Mouse (Mus musculus) heart, embryonic 14.5 days (tissue): ENCODE data around the gene Gm9945. TPM values are rescaled to one million over a fixed set of nuclear protein-coding genes. Genes with fewer than 3 reads are reported as not detected.
A peak's percentile ranks its signal among the peaks of the same experiment; 100 is the strongest.

Source experiments
- ATAC-seq: fragments of 200-750 bp; cut with Nextera tagmentation; 2 replicates; pipeline ENCODE4 v1.8.0; 2017; ENCODE audit warnings: low read depth, moderate TSS enrichment; ENCODE audit not compliant: insufficient number of reproducible peaks, insufficient read depth, low FRiP score
- H3K27ac ChIP-seq, 2 experiments: fragments of 200-500 bp in 1 of 2; fragments of 300-500 bp in 1 of 2; sonication (generic) in 1 of 2; replicated peaks in 1 of 2; 2 replicates each; pipeline ENCODE4 v1.5.1; 2012 to 2014; ENCODE audit warnings: low read depth in 2 of 2, low read length in 2 of 2, control low read depth in 1 of 2, mild to moderate bottlenecking in 1 of 2, mixed read lengths in 1 of 2; ENCODE audit not compliant: control insufficient read depth in 1 of 2, insufficient read depth in 1 of 2
- H3K27me3 ChIP-seq: fragments of 300-500 bp; sonication (generic); 2 replicates; pipeline ENCODE4 v1.6.1; 2014; ENCODE audit warnings: mild to moderate bottlenecking, low read length, control low read depth; ENCODE audit not compliant: control insufficient read depth, insufficient read depth
- H3K36me3 ChIP-seq: fragments of 300-500 bp; sonication (generic); 2 replicates; pipeline ENCODE4 v1.6.1; 2014; ENCODE audit warnings: mild to moderate bottlenecking, control low read depth, low read length, mixed read lengths; ENCODE audit not compliant: control insufficient read depth, insufficient read depth
- H3K4me1 ChIP-seq, 2 experiments: fragments of 200-500 bp in 1 of 2; fragments of 300-500 bp in 1 of 2; sonication (generic) in 1 of 2; 2 replicates each; pipeline ENCODE4 v1.6.1; 2012 to 2014; ENCODE audit warnings: low read length in 2 of 2, control low read depth in 1 of 2, mixed read lengths in 1 of 2; ENCODE audit not compliant: control insufficient read depth in 2 of 2, insufficient read depth in 2 of 2
- H3K4me2 ChIP-seq: fragments of 300-500 bp; sonication (generic); 2 replicates; pipeline ENCODE4 v1.6.1; 2014; ENCODE audit warnings: mild to moderate bottlenecking, low read length
- H3K4me3 ChIP-seq, 2 experiments: fragments of 200-500 bp in 1 of 2; fragments of 300-500 bp in 1 of 2; sonication (generic) in 1 of 2; 2 replicates each; pipeline ENCODE4 v1.5.1; 2012 to 2014; ENCODE audit warnings: low read length in 2 of 2, mild to moderate bottlenecking in 2 of 2, control low read depth in 1 of 2, low read depth in 1 of 2, moderate library complexity in 1 of 2; ENCODE audit not compliant: control insufficient read depth in 1 of 2, insufficient read depth in 1 of 2
- H3K9ac ChIP-seq: fragments of 300-500 bp; sonication (generic); 2 replicates; pipeline ENCODE4 v1.6.1; 2014; ENCODE audit warnings: mild to moderate bottlenecking, low read length
- H3K9me3 ChIP-seq: fragments of 300-500 bp; sonication (generic); 2 replicates; pipeline ENCODE4 v1.6.1; 2016; ENCODE audit warnings: low read length, control low read depth; ENCODE audit not compliant: control insufficient read depth
- WGBS: fragments of 180-500 bp; shearing (Covaris S2); extraction: QIAGEN DNeasy Blood & Tissue Kit; methylation state at CpG from one replicate; pipeline ENCODE4 v1.1.7; 2014; 5-methylcytosine and 5-hydroxymethylcytosine counted together
- polyA plus RNA-seq: library from polyadenylated mRNA; unstranded; fragments of >200 nt; fragmentation: Nextera tagmentation; extraction: Ambion mirVana; gene quantifications from 2 replicates; pipeline ENCODE4 v1.2.1, GENCODE M21; 2014

Gene Gm9945
- polyA plus RNA-seq, 1 experiment from 2014 or later = not detected

- no peak for ATAC-seq
- peaks cover 0 to 4% of the 10 kb centered on the region in 2 experiments; a peak in 2 of 4 replicates for H3K4me1 ChIP-seq
- H3K9me3 ChIP-seq = no peaks in the 10 kb centered on the region
- H3K4me3 ChIP-seq = no peak overlapping the region
- H3K36me3 ChIP-seq = no peaks in the 10 kb centered on the region
- 92% methylated on average over 9 of the region's 9 CpGs for WGBS
- H3K4me2 ChIP-seq = no peak overlapping the region
- H3K27ac ChIP-seq = no peak overlapping the region
- no peak overlapping the region for H3K9ac ChIP-seq
- H3K27me3 ChIP-seq = no peaks in the 10 kb centered on the region
Measured at GRCm38 (mm10) chr11:53452396-53452795, 27.6 kb upstream of the Gm9945 start.

- no peak overlapping the region for H3K27ac ChIP-seq
- 84% methylated on average over 5 of the region's 5 CpGs for WGBS
- H3K9me3 ChIP-seq = no peaks in the 10 kb centered on the region
- no peak overlapping the region for H3K4me3 ChIP-seq
- H3K4me2 ChIP-seq = no peak overlapping the region
- peaks cover 0 to 4% of the 10 kb centered on the region in 2 experiments; a peak in 2 of 4 replicates for H3K4me1 ChIP-seq
- H3K27me3 ChIP-seq = no peaks in the 10 kb centered on the region
- H3K9ac ChIP-seq = no peak overlapping the region
- H3K36me3 ChIP-seq = no peaks in the 10 kb centered on the region
- no peak for ATAC-seq
Measured at GRCm38 (mm10) chr11:53453031-53453430, 26.9 kb upstream of the Gm9945 start.

- ATAC-seq = peak; percentile 63
- Histone ChIP-seq H3K4me3 (peak within 1 kb of the TSS; percentile 61 to 69), H3K27me3 (peaks cover 8% of the 10 kb centered on the region), H3K9ac (peak within 1 kb of the TSS; percentile 74), H3K4me2 (peak within 1 kb of the TSS; percentile 93), H3K36me3 (no peaks in the 10 kb centered on the region), H3K4me1 (no peaks in the 10 kb centered on the region), H3K9me3 (no peaks in the 10 kb centered on the region), H3K27ac (peak within 1 kb of the TSS in 1 of 2 experiments; percentile 64; a peak in 2 of 4 replicates)
- 2% methylated on average over 42 of the region's 42 CpGs for WGBS
Measured at GRCm38 (mm10) chr11:53456474-53457371, 23.2 kb upstream of the Gm9945 start, which contains the start of the genes Gm10447 and Shroom1. Gene Gm10447 (minus strand): TSS chr11:53457110. Gene Shroom1 (plus strand): TSS chr11:53457205.

GRCm38 (mm10) chr11:53457372-53457954 lies 22.5 kb upstream of the Gm9945 start:
- no peaks in the 10 kb centered on the region for H3K9me3 ChIP-seq
- peak overlapping the region; percentile 61 to 69 for H3K4me3 ChIP-seq
- peaks cover 16% of the 10 kb centered on the region for H3K27me3 ChIP-seq
- peak overlapping the region; percentile 93 for H3K4me2 ChIP-seq
- peak overlapping the region; percentile 74 for H3K9ac ChIP-seq
- no peaks in the 10 kb centered on the region for H3K36me3 ChIP-seq
- 9% methylated on average over 29 of the region's 29 CpGs for WGBS
- ATAC-seq = 0 out of 2 replicates have a peak, but pooled peaks have one; percentile 18
- peak overlapping the region in 1 of 2 experiments; percentile 64; a peak in 2 of 4 replicates for H3K27ac ChIP-seq
- no peaks in the 10 kb centered on the region for H3K4me1 ChIP-seq

GRCm38 (mm10) chr11:53458996-53459395 lies 21.0 kb upstream of the Gm9945 start:
- peaks cover 26% of the 10 kb centered on the region for H3K27me3 ChIP-seq
- 65% methylated on average over 3 of the region's 3 CpGs for whole genome bisulfite sequencing

GRCm38 (mm10) chr11:53460192-53460591 lies 19.8 kb upstream of the Gm9945 start:
- no peak overlapping the region for H3K27ac ChIP-seq
- WGBS = 59% methylated on average over 3 of the region's 3 CpGs
- peaks cover 0 to 5% of the 10 kb centered on the region in 2 experiments; a peak in 2 of 4 replicates for H3K4me1 ChIP-seq
- peaks cover 37% of the 10 kb centered on the region for H3K27me3 ChIP-seq
- no peaks in the 10 kb centered on the region for H3K9me3 ChIP-seq
- no peak overlapping the region for H3K4me3 ChIP-seq
- no peaks in the 10 kb centered on the region for H3K36me3 ChIP-seq
- H3K4me2 ChIP-seq = no peak overlapping the region
- no peak overlapping the region for H3K9ac ChIP-seq
- no peak for ATAC-seq

More at GRCm38 (mm10) chr11:53458996-53459395, 21.0 kb upstream of the Gm9945 start:
- H3K4me3 ChIP-seq = no peak overlapping the region
- no peak overlapping the region for H3K9ac ChIP-seq
- H3K9me3 ChIP-seq = no peaks in the 10 kb centered on the region
- no peak overlapping the region for H3K27ac ChIP-seq
- H3K4me2 ChIP-seq = no peak overlapping the region
- H3K4me1 ChIP-seq = peaks cover 0 to 4% of the 10 kb centered on the region in 2 experiments; a peak in 2 of 4 replicates
- no peaks in the 10 kb centered on the region for H3K36me3 ChIP-seq
- ATAC-seq = no peak

- H3K4me1 ChIP-seq = peaks cover under 1 to 11% of the 10 kb centered on the region in 2 experiments; a peak in 2 of 4 replicates
- peaks cover 47% of the 10 kb centered on the region for H3K27me3 ChIP-seq
- H3K36me3 ChIP-seq = no peaks in the 10 kb centered on the region
- no peak overlapping the region for H3K9ac ChIP-seq
- no peak overlapping the region for H3K4me3 ChIP-seq
- H3K9me3 ChIP-seq = no peaks in the 10 kb centered on the region
- no peak overlapping the region for H3K27ac ChIP-seq
- 34% methylated on average over 5 of the region's 5 CpGs for WGBS
- no peak for ATAC-seq
- no peak overlapping the region for H3K4me2 ChIP-seq
Measured at GRCm38 (mm10) chr11:53461727-53462126, 18.2 kb upstream of the Gm9945 start.
